Mouse (Mus musculus) intestine, postnatal 0 days (tissue): Measurements from ENCODE around the gene Cilp. TPM values are rescaled to one million over a fixed set of nuclear protein-coding genes. Genes with fewer than 3 reads are reported as not detected.

ENCODE experiments used
- ATAC-seq: fragments of 200-750 bp; cut with Nextera tagmentation; 2 replicates; pipeline ENCODE4 v1.8.0; 2017; ENCODE audit warnings: mild to moderate bottlenecking, moderate TSS enrichment, moderate library complexity
- H3K27ac ChIP-seq: fragments of 300-500 bp; sonication (generic); 2 replicates; pipeline ENCODE4 v1.5.1; 2014; ENCODE audit warnings: mild to moderate bottlenecking, low read depth, low read length, moderate library complexity
- H3K27me3 ChIP-seq: fragments of 300-500 bp; sonication (generic); replicated peaks from 2 replicates; pipeline ENCODE4 v1.6.1; 2014; ENCODE audit warnings: low read length, mixed read lengths; ENCODE audit not compliant: control insufficient read depth, insufficient read depth
- H3K36me3 ChIP-seq: fragments of 300-500 bp; sonication (generic); 2 replicates; pipeline ENCODE4 v1.6.1; 2014; ENCODE audit warnings: mild to moderate bottlenecking, moderate library complexity; ENCODE audit not compliant: control insufficient read depth, insufficient read depth
- H3K4me1 ChIP-seq: fragments of 300-500 bp; sonication (generic); replicated peaks from 2 replicates; pipeline ENCODE4 v1.6.1; 2014; ENCODE audit warnings: antibody characterized with exemption, low read length, mixed read lengths; ENCODE audit not compliant: control insufficient read depth, insufficient read depth
- H3K4me2 ChIP-seq: fragments of 300-500 bp; sonication (generic); replicated peaks from 2 replicates; pipeline ENCODE4 v1.6.1; 2014; ENCODE audit warnings: low read depth, mild to moderate bottlenecking, moderate library complexity
- H3K4me3 ChIP-seq: fragments of 300-500 bp; sonication (generic); 2 replicates; pipeline ENCODE4 v1.5.1; 2014; ENCODE audit warnings: low read depth, low read length
- H3K9ac ChIP-seq: fragments of 300-500 bp; sonication (generic); 2 replicates; pipeline ENCODE4 v1.6.1; 2014; ENCODE audit warnings: mild to moderate bottlenecking, low read depth, low read length
- H3K9me3 ChIP-seq: fragments of 300-500 bp; sonication (generic); 2 replicates; pipeline ENCODE4 v1.6.1; 2016; ENCODE audit warnings: mixed run types; ENCODE audit not compliant: control insufficient read depth
- CTCF ChIP-seq: sonication (generic); IDR thresholded peaks from 2 replicates; pipeline ENCODE4 v1.5.1; 2016; ENCODE audit warnings: low read depth, mild to moderate bottlenecking, control low read depth, antibody characterized with exemption, moderate library complexity
- WGBS: fragments of 180-500 bp; shearing (Covaris S2); extraction: QIAGEN DNeasy Blood & Tissue Kit; methylation state at CpG from one replicate; pipeline ENCODE4 v1.1.7; 2014; 5-methylcytosine and 5-hydroxymethylcytosine counted together
- polyA plus RNA-seq: library from polyadenylated mRNA; unstranded; fragments of >200 nt; fragmentation: Nextera tagmentation; extraction: Ambion mirVana; gene quantifications from 2 replicates; pipeline ENCODE4 v1.2.1, GENCODE M21; 2015

Cilp gene
- polyA plus RNA-seq, 1 experiment from 2014 or later: 0.43 TPM

- no peak for TF ChIP-seq CTCF
- Histone ChIP-seq H3K36me3 (peaks cover 22% of the 10 kb centered on the region), H3K27me3 (no peaks in the 10 kb centered on the region), H3K9ac (no peak overlapping the region), H3K4me2 (no peak overlapping the region), H3K9me3 (no peaks in the 10 kb centered on the region), H3K4me3 (no peak overlapping the region), H3K27ac (no peak overlapping the region), H3K4me1 (0 out of 2 replicates have a peak, but pooled peaks cover 5% of the 10 kb centered on the region)
- ATAC-seq: no peak
- WGBS: 52% methylated on average over 2 of the region's 2 CpGs
These were observed 32.1 kb downstream of the Cilp start for GRCm38 (mm10) chr9:65297056-65297455.

GRCm38 (mm10) chr9:65298761-65299160, 33.8 kb downstream of the Cilp start:
- H3K4me1 ChIP-seq: 0 out of 2 replicates have a peak, but pooled peaks cover 5% of the 10 kb centered on the region
- H3K27ac ChIP-seq: no peak overlapping the region
- H3K36me3 ChIP-seq: peaks cover 30% of the 10 kb centered on the region
- no peak overlapping the region for H3K4me2 ChIP-seq
- no peak for ATAC-seq
- no peak overlapping the region for H3K4me3 ChIP-seq
- no peak for TF ChIP-seq CTCF
- no peaks in the 10 kb centered on the region for H3K9me3 ChIP-seq
- no peak overlapping the region for H3K9ac ChIP-seq
- H3K27me3 ChIP-seq: no peaks in the 10 kb centered on the region
- 66% methylated on average over 3 of the region's 3 CpGs for WGBS

GRCm38 (mm10) chr9:65299650-65300049, 34.7 kb downstream of the Cilp start:
- Histone ChIP-seq H3K36me3 (peaks cover 30% of the 10 kb centered on the region), H3K4me1 (0 out of 2 replicates have a peak, but pooled peaks cover 5% of the 10 kb centered on the region), H3K4me2 (no peak overlapping the region), H3K9me3 (no peaks in the 10 kb centered on the region), H3K9ac (no peak overlapping the region), H3K4me3 (no peak overlapping the region), H3K27ac (no peak overlapping the region), H3K27me3 (no peaks in the 10 kb centered on the region)
- no peak for TF ChIP-seq CTCF
- no peak for ATAC-seq
- WGBS: 97% methylated on average over 7 of the region's 7 CpGs

- no peaks in the 10 kb centered on the region for H3K4me1 ChIP-seq
- no peak overlapping the region for H3K4me2 ChIP-seq
- ATAC-seq: peak; percentile 76
- peaks cover 41% of the 10 kb centered on the region for H3K36me3 ChIP-seq
- H3K27me3 ChIP-seq: no peaks in the 10 kb centered on the region
- no peak overlapping the region for H3K9ac ChIP-seq
- no peaks in the 10 kb centered on the region for H3K9me3 ChIP-seq
- TF ChIP-seq CTCF: no peak
- WGBS: 53% methylated on average over 4 of the region's 4 CpGs
- peak overlapping the region; percentile 50 for H3K27ac ChIP-seq
- no peak overlapping the region for H3K4me3 ChIP-seq
These were observed 37.5 kb downstream of the Cilp start for GRCm38 (mm10) chr9:65302327-65302983.

- Histone ChIP-seq H3K4me3 (no peak overlapping the region), H3K4me1 (no peaks in the 10 kb centered on the region), H3K27me3 (no peaks in the 10 kb centered on the region), H3K36me3 (peaks cover 42% of the 10 kb centered on the region), H3K9ac (no peak overlapping the region), H3K4me2 (no peak overlapping the region), H3K9me3 (no peaks in the 10 kb centered on the region), H3K27ac (no peak overlapping the region)
- no peak for ATAC-seq
- TF ChIP-seq CTCF: no peak
- WGBS: 93% methylated on average over 4 of the region's 4 CpGs
These were observed 38.6 kb downstream of the Cilp start for GRCm38 (mm10) chr9:65303586-65303985.

GRCm38 (mm10) chr9:65304300-65304699, 39.3 kb downstream of the Cilp start:
- no peaks in the 10 kb centered on the region for H3K9me3 ChIP-seq
- TF ChIP-seq CTCF: no peak
- no peak overlapping the region for H3K4me2 ChIP-seq
- no peaks in the 10 kb centered on the region for H3K27me3 ChIP-seq
- 57% methylated on average over 4 of the region's 4 CpGs for WGBS
- no peak overlapping the region for H3K27ac ChIP-seq
- ATAC-seq: no peak
- H3K4me3 ChIP-seq: no peak overlapping the region
- H3K36me3 ChIP-seq: peaks cover 48% of the 10 kb centered on the region
- no peak overlapping the region for H3K9ac ChIP-seq
- no peaks in the 10 kb centered on the region for H3K4me1 ChIP-seq
